26 mouse cellular contexts compared by ENCODE assay signal in the genomic region with DNA sequence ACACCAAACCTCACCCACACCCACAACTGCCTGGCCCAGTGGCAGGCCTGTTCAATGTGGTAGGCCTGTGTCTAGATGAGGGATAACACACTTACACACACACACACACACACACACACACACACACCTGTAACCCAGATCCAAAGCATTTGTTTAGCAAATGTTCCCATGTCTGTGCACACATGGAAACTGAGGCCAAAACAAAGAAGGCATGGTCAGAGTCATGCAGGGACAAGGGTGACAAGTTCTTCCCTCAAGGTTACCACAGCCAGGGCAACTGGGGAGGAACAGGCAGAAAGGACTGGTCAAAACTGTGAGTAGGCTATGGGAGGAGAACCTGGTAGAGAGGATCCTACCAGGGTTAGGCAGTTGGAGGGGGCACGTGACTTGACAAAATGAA.
"Had no signal": no experiment of that assay in that cellular context is flagged by ENCODE, and none has a peak within 500 bp of the region (broad histone marks: within the 10 kb centered on the region; RNA-seq: fewer than 3 reads in every experiment).

No protein-coding gene starts in this region.

- H3K27ac ChIP-seq: embryonic facial prominence, embryonic 10.5 days; embryonic facial prominence, embryonic 12.5 days; embryonic facial prominence, embryonic 13.5 days; embryonic facial prominence, embryonic 15.5 days; forebrain, embryonic 10.5 days; forebrain, embryonic 12.5 days; forebrain, embryonic 13.5 days; forebrain, embryonic 15.5 days; gastrocnemius, adult 2 months; heart, adult 2 months had no signal

- H3K9ac ChIP-seq: embryonic facial prominence, embryonic 12.5 days; embryonic facial prominence, embryonic 13.5 days; embryonic facial prominence, embryonic 15.5 days; forebrain, embryonic 12.5 days; forebrain, embryonic 13.5 days; forebrain, embryonic 15.5 days; forebrain, postnatal 0 days had no signal

- H3K36me3 ChIP-seq: embryonic facial prominence, embryonic 10.5 days; embryonic facial prominence, embryonic 12.5 days; forebrain, embryonic 10.5 days; forebrain, embryonic 12.5 days had no signal

- H3K4me3 ChIP-seq: embryonic facial prominence, embryonic 10.5 days; embryonic facial prominence, embryonic 12.5 days; embryonic facial prominence, embryonic 13.5 days; embryonic facial prominence, embryonic 15.5 days; erythroblast, embryonic 14.5 days; forebrain, embryonic 10.5 days; forebrain, embryonic 12.5 days; forebrain, embryonic 13.5 days; forebrain, embryonic 15.5 days; gastrocnemius, adult 2 months; heart, adult 2 months had no signal

- ATAC-seq: forebrain, embryonic 13.5 days; forebrain, embryonic 14.5 days; forebrain, embryonic 15.5 days; forebrain, embryonic 16.5 days; forebrain, postnatal 0 days had no signal

- H3K27me3 ChIP-seq: embryonic facial prominence, embryonic 15.5 days; forebrain, embryonic 13.5 days; forebrain, embryonic 15.5 days had no signal

- H3K4me2 ChIP-seq: embryonic facial prominence, embryonic 12.5 days; embryonic facial prominence, embryonic 13.5 days; embryonic facial prominence, embryonic 15.5 days; forebrain, embryonic 12.5 days; forebrain, embryonic 13.5 days; forebrain, embryonic 15.5 days had no signal

- DNase-seq: cerebellum, adult 8-10 months; cerebellum, adult 9-10 months; cerebellum, postnatal 14 days; cerebellum, postnatal 25 days; cerebellum, postnatal 36 days; embryo, embryonic 11 days; forebrain, postnatal 0 days; gastrocnemius, adult 2 months; gastrocnemius, postnatal 10 days; gastrocnemius, postnatal 14 days; gastrocnemius, postnatal 25 days; gastrocnemius, postnatal 36 days; heart, adult 11 months; heart, adult 18-20 months; heart, adult 2 months had no signal

- H3K9me3 ChIP-seq: embryonic facial prominence, embryonic 10.5 days; embryonic facial prominence, embryonic 12.5 days; embryonic facial prominence, embryonic 13.5 days; embryonic facial prominence, embryonic 15.5 days; forebrain, embryonic 10.5 days; forebrain, embryonic 12.5 days; forebrain, embryonic 13.5 days; forebrain, embryonic 15.5 days had no signal
